Mouse (Mus musculus): ENCODE data around the gene Dlk1. TPM values are rescaled to one million over a fixed set of nuclear protein-coding genes. Genes with fewer than 3 reads are reported as not detected.
"Not testable (repeated sequence)": the region's sequence is repeated elsewhere in the genome, so short reads cannot be mapped to it uniquely, and the experiment has no call there.

Dlk1 gene
- polyA plus RNA-seq, 2 experiments from 2014 or later = not detected

- ATAC-seq = no peak
Observed at GRCm38 (mm10) chr12:109439974-109440373, 12.6 kb upstream of the Dlk1 start.

GRCm38 (mm10) chr12:109441366-109441765, 11.3 kb upstream of the Dlk1 start:
- no peak for ATAC-seq

GRCm38 (mm10) chr12:109442115-109442514, 10.5 kb upstream of the Dlk1 start:
- ATAC-seq = no peak

- ATAC-seq = no peak
Observed at GRCm38 (mm10) chr12:109443276-109443675, 9.3 kb upstream of the Dlk1 start.

- ATAC-seq = peak; percentile 15
Observed at GRCm38 (mm10) chr12:109444999-109445398, 7.6 kb upstream of the Dlk1 start.

- peak; percentile 11 for ATAC-seq
Observed at GRCm38 (mm10) chr12:109445499-109446235, 7.0 kb upstream of the Dlk1 start.

- ATAC-seq = peak; percentile 43
Observed at GRCm38 (mm10) chr12:109446236-109446941, 6.2 kb upstream of the Dlk1 start.

- no peak for ATAC-seq
Observed at GRCm38 (mm10) chr12:109449421-109450411, 2.9 kb upstream of the Dlk1 start.

- ATAC-seq = no peak
Observed at GRCm38 (mm10) chr12:109453065-109453997, 708 bp downstream of the Dlk1 start.

GRCm38 (mm10) chr12:109454137-109454536, 1.5 kb downstream of the Dlk1 start:
- ATAC-seq = no peak

- ATAC-seq = no peak
Observed at GRCm38 (mm10) chr12:109456531-109457202, 4.0 kb downstream of the Dlk1 start.

- ATAC-seq = no peak
Observed at GRCm38 (mm10) chr12:109457836-109458235, 5.2 kb downstream of the Dlk1 start.

GRCm38 (mm10) chr12:109458896-109459295, 6.3 kb downstream of the Dlk1 start:
- no peak for ATAC-seq

GRCm38 (mm10) chr12:109459481-109460401, 7.1 kb downstream of the Dlk1 start:
- ATAC-seq = no peak

GRCm38 (mm10) chr12:109462594-109462993, 10.0 kb downstream of the Dlk1 start:
- no peak for ATAC-seq

- not testable (repeated sequence) for ATAC-seq
Observed at GRCm38 (mm10) chr12:109467417-109467816, 14.8 kb downstream of the Dlk1 start.

- no peak for ATAC-seq
Observed at GRCm38 (mm10) chr12:109469793-109470192, 17.2 kb downstream of the Dlk1 start.

- no peak for ATAC-seq
Observed at GRCm38 (mm10) chr12:109472627-109473026, 20.0 kb downstream of the Dlk1 start.

- no peak for ATAC-seq
Observed at GRCm38 (mm10) chr12:109473575-109473976, 21.0 kb downstream of the Dlk1 start.

- ATAC-seq = no peak
Observed at GRCm38 (mm10) chr12:109474187-109474606, 21.6 kb downstream of the Dlk1 start.
